Mouse (Mus musculus): ENCODE results near the gene Prex1. TPM values are rescaled to one million over a fixed set of nuclear protein-coding genes. Genes with fewer than 3 reads are reported as not detected.

Prex1 gene
- polyA plus RNA-seq, 1 experiment from 2014 or later, result 31.9 TPM

- H3K27me3 ChIP-seq (ENCODE audit: control insufficient read depth, insufficient read depth, low read length), result no peaks in the 10 kb centered on the region
- no peak overlapping the region for H3K4me3 ChIP-seq (ENCODE audit: low read depth, low read length)
- H3K4me2 ChIP-seq (ENCODE audit: low read depth), result no peak overlapping the region
- H3K36me3 ChIP-seq (ENCODE audit: control insufficient read depth, insufficient read depth, low read length), result no peaks in the 10 kb centered on the region; the same call in none of the 2 replicates
- H3K4me1 ChIP-seq (ENCODE audit: control insufficient read depth, insufficient read depth, low read length), result peaks cover 7% of the 10 kb centered on the region; the same call in 1 of the 2 replicates
- no peaks in the 10 kb centered on the region for H3K9me3 ChIP-seq (ENCODE audit: control insufficient read depth, low read length)
- ATAC-seq (ENCODE audit: insufficient read depth, low FRiP score, low TSS enrichment) (no peak), DNase-seq (ENCODE audit: low spot score) (no peak)
- no peak overlapping the region for H3K27ac ChIP-seq (ENCODE audit: low read depth, low read length)
- WGBS, result 82% methylated on average over 12 of the region's 12 CpGs
- H3K9ac ChIP-seq (ENCODE audit: low read length), result no peak overlapping the region
These were observed 67.1 kb downstream of the Prex1 start for GRCm38 (mm10) chr2:166646434-166647088.

- Histone ChIP-seq H3K4me3 (ENCODE audit: low read depth, low read length) (no peak overlapping the region), H3K27me3 (ENCODE audit: control insufficient read depth, insufficient read depth, low read length) (no peaks in the 10 kb centered on the region), H3K36me3 (ENCODE audit: control insufficient read depth, insufficient read depth, low read length) (peaks cover 2% of the 10 kb centered on the region), H3K27ac (ENCODE audit: low read depth, low read length) (no peak overlapping the region), H3K9me3 (ENCODE audit: control insufficient read depth, low read length) (no peaks in the 10 kb centered on the region), H3K4me1 (ENCODE audit: control insufficient read depth, insufficient read depth, low read length) (no peaks in the 10 kb centered on the region), H3K4me2 (ENCODE audit: low read depth) (no peak overlapping the region), H3K9ac (ENCODE audit: low read length) (no peak overlapping the region)
- WGBS, result 83% methylated on average over 11 of the region's 11 CpGs
- ATAC-seq (ENCODE audit: insufficient read depth, low FRiP score, low TSS enrichment) (no peak), DNase-seq (ENCODE audit: low spot score) (no peak)
These were observed 68.8 kb downstream of the Prex1 start for GRCm38 (mm10) chr2:166644816-166645215.

- Histone ChIP-seq H3K9me3 (ENCODE audit: control insufficient read depth, low read length) (no peaks in the 10 kb centered on the region), H3K4me3 (ENCODE audit: low read depth, low read length) (no peak overlapping the region), H3K4me2 (ENCODE audit: low read depth) (no peak overlapping the region), H3K9ac (ENCODE audit: low read length) (no peak overlapping the region), H3K36me3 (ENCODE audit: control insufficient read depth, insufficient read depth, low read length) (peaks cover 2% of the 10 kb centered on the region), H3K4me1 (ENCODE audit: control insufficient read depth, insufficient read depth, low read length) (peaks cover 7% of the 10 kb centered on the region), H3K27me3 (ENCODE audit: control insufficient read depth, insufficient read depth, low read length) (no peaks in the 10 kb centered on the region), H3K27ac (ENCODE audit: low read depth, low read length) (no peak overlapping the region)
- ATAC-seq (ENCODE audit: insufficient read depth, low FRiP score, low TSS enrichment) (no peak), DNase-seq (ENCODE audit: low spot score) (no peak)
- 90% methylated on average over 8 of the region's 8 CpGs for WGBS
These were observed 71.0 kb downstream of the Prex1 start for GRCm38 (mm10) chr2:166642581-166642987.

GRCm38 (mm10) chr2:166639750-166640149 lies 73.9 kb downstream of the Prex1 start:
- H3K4me1 ChIP-seq (ENCODE audit: control insufficient read depth, insufficient read depth, low read length), result peaks cover 16% of the 10 kb centered on the region
- no peaks in the 10 kb centered on the region for H3K9me3 ChIP-seq (ENCODE audit: control insufficient read depth, low read length)
- WGBS, result 91% methylated on average over 5 of the region's 5 CpGs
- no peak overlapping the region for H3K4me3 ChIP-seq (ENCODE audit: low read depth, low read length)
- no peaks in the 10 kb centered on the region for H3K27me3 ChIP-seq (ENCODE audit: control insufficient read depth, insufficient read depth, low read length)
- no peak overlapping the region for H3K4me2 ChIP-seq (ENCODE audit: low read depth)
- no peak overlapping the region for H3K9ac ChIP-seq (ENCODE audit: low read length)
- DNase-seq (ENCODE audit: low spot score), result no peak
- no peak for ATAC-seq (ENCODE audit: insufficient read depth, low FRiP score, low TSS enrichment)
- no peak overlapping the region for H3K27ac ChIP-seq (ENCODE audit: low read depth, low read length)
- peaks cover 2% of the 10 kb centered on the region; the same call in 1 of the 2 replicates for H3K36me3 ChIP-seq (ENCODE audit: control insufficient read depth, insufficient read depth, low read length)

GRCm38 (mm10) chr2:166638947-166639641 lies 74.5 kb downstream of the Prex1 start:
- no peak overlapping the region for H3K9ac ChIP-seq (ENCODE audit: low read length)
- no peak overlapping the region for H3K4me2 ChIP-seq (ENCODE audit: low read depth)
- DNase-seq (ENCODE audit: low spot score), result no peak
- no peak overlapping the region for H3K4me3 ChIP-seq (ENCODE audit: low read depth, low read length)
- H3K4me1 ChIP-seq (ENCODE audit: control insufficient read depth, insufficient read depth, low read length), result peaks cover 16% of the 10 kb centered on the region
- WGBS, result 77% methylated on average over 18 of the region's 18 CpGs
- H3K27me3 ChIP-seq (ENCODE audit: control insufficient read depth, insufficient read depth, low read length), result no peaks in the 10 kb centered on the region
- 0 out of 2 replicates have a peak overlapping the region, but pooled peaks have one; percentile 39 for H3K27ac ChIP-seq (ENCODE audit: low read depth, low read length)
- H3K9me3 ChIP-seq (ENCODE audit: control insufficient read depth, low read length), result no peaks in the 10 kb centered on the region
- peaks cover 2% of the 10 kb centered on the region; the same call in 1 of the 2 replicates for H3K36me3 ChIP-seq (ENCODE audit: control insufficient read depth, insufficient read depth, low read length)
- no peak for ATAC-seq (ENCODE audit: insufficient read depth, low FRiP score, low TSS enrichment)

GRCm38 (mm10) chr2:166638079-166638800 lies 75.4 kb downstream of the Prex1 start:
- Histone ChIP-seq H3K9me3 (ENCODE audit: control insufficient read depth, low read length) (no peaks in the 10 kb centered on the region), H3K36me3 (ENCODE audit: control insufficient read depth, insufficient read depth, low read length) (peaks cover 2% of the 10 kb centered on the region; the same call in 1 of the 2 replicates), H3K9ac (ENCODE audit: low read length) (no peak overlapping the region), H3K4me1 (ENCODE audit: control insufficient read depth, insufficient read depth, low read length) (peaks cover 16% of the 10 kb centered on the region), H3K27ac (ENCODE audit: low read depth, low read length) (no peak overlapping the region), H3K27me3 (ENCODE audit: control insufficient read depth, insufficient read depth, low read length) (no peaks in the 10 kb centered on the region), H3K4me2 (ENCODE audit: low read depth) (no peak overlapping the region), H3K4me3 (ENCODE audit: low read depth, low read length) (no peak overlapping the region)
- ATAC-seq (ENCODE audit: insufficient read depth, low FRiP score, low TSS enrichment), result no peak
- no peak for DNase-seq (ENCODE audit: low spot score)
- 75% methylated on average over 13 of the region's 13 CpGs for WGBS

- no peaks in the 10 kb centered on the region for H3K27me3 ChIP-seq (ENCODE audit: control insufficient read depth, insufficient read depth, low read length)
- no peak overlapping the region for H3K4me2 ChIP-seq (ENCODE audit: low read depth)
- ATAC-seq (ENCODE audit: insufficient read depth, low FRiP score, low TSS enrichment), result no peak
- H3K9me3 ChIP-seq (ENCODE audit: control insufficient read depth, low read length), result no peaks in the 10 kb centered on the region
- DNase-seq (ENCODE audit: low spot score), result no peak
- H3K4me3 ChIP-seq (ENCODE audit: low read depth, low read length), result no peak overlapping the region
- WGBS, result 69% methylated on average over 4 of the region's 4 CpGs
- H3K36me3 ChIP-seq (ENCODE audit: control insufficient read depth, insufficient read depth, low read length), result peaks cover 2% of the 10 kb centered on the region; the same call in 1 of the 2 replicates
- no peak overlapping the region for H3K9ac ChIP-seq (ENCODE audit: low read length)
- H3K4me1 ChIP-seq (ENCODE audit: control insufficient read depth, insufficient read depth, low read length), result peaks cover 16% of the 10 kb centered on the region
- H3K27ac ChIP-seq (ENCODE audit: low read depth, low read length), result no peak overlapping the region; the same call in 1 of the 2 replicates
These were observed 76.0 kb downstream of the Prex1 start for GRCm38 (mm10) chr2:166637673-166637990.

GRCm38 (mm10) chr2:166636867-166637672 lies 76.6 kb downstream of the Prex1 start:
- Histone ChIP-seq H3K9me3 (ENCODE audit: control insufficient read depth, low read length) (no peaks in the 10 kb centered on the region), H3K9ac (ENCODE audit: low read length) (no peak overlapping the region; the same call in 1 of the 2 replicates), H3K4me2 (ENCODE audit: low read depth) (no peak overlapping the region), H3K36me3 (ENCODE audit: control insufficient read depth, insufficient read depth, low read length) (peaks cover 2% of the 10 kb centered on the region; the same call in 1 of the 2 replicates), H3K27ac (ENCODE audit: low read depth, low read length) (peak overlapping the region; percentile 34; the same call in 1 of the 2 replicates), H3K4me3 (ENCODE audit: low read depth, low read length) (no peak overlapping the region), H3K4me1 (ENCODE audit: control insufficient read depth, insufficient read depth, low read length) (peaks cover 16% of the 10 kb centered on the region), H3K27me3 (ENCODE audit: control insufficient read depth, insufficient read depth, low read length) (no peaks in the 10 kb centered on the region)
- 41% methylated on average over 17 of the region's 17 CpGs for WGBS
- DNase-seq (ENCODE audit: low spot score), result no peak
- no peak; the same call in 1 of the 2 replicates for ATAC-seq (ENCODE audit: insufficient read depth, low FRiP score, low TSS enrichment)
